Mouse (Mus musculus) heart, postnatal 0 days (tissue): ENCODE results near the gene Glt1d1.

Experiments
- CTCF ChIP-seq: IDR thresholded peaks from 2 replicates; pipeline ENCODE4 v1.5.1; 2016; ENCODE audit warnings: antibody characterized with exemption, control low read depth, low read depth
- EP300 ChIP-seq: IDR thresholded peaks from 2 replicates; pipeline ENCODE4 v1.6.1; 2016; ENCODE audit warnings: antibody characterized with exemption, low read depth

- TF ChIP-seq CTCF (no peak), EP300 (no peak)
These were observed 76.1 kb downstream of the Glt1d1 start for GRCm38 (mm10) chr5:127708143-127708542.
